Mouse (Mus musculus) small intestine, adult 2 months (tissue): ENCODE measurements around the gene Rbm25.

Experiments
- CTCF ChIP-seq: fragments of 200-500 bp; IDR thresholded peaks from 2 replicates; pipeline ENCODE4 v1.5.1; 2012; ENCODE audit warnings: low read depth, mild to moderate bottlenecking, control low read depth, inconsistent platforms, low read length, moderate library complexity, mixed read lengths; ENCODE audit not compliant: insufficient replicate concordance, insufficient read length; ENCODE audit errors: extremely low read depth
- POLR2A ChIP-seq: fragments of 200-500 bp; IDR thresholded peaks from 2 replicates; pipeline ENCODE4 v1.6.1; 2012; ENCODE audit warnings: low read depth, mild to moderate bottlenecking, control low read depth, inconsistent platforms, low read length, moderate library complexity

- TF ChIP-seq CTCF (no peak), POLR2A (no peak)
These were observed 28.8 kb upstream of the Rbm25 start for GRCm38 (mm10) chr12:83602285-83602684.
